In genomic region chr17:50470432-50471078, GRCm38 (mm10) we compare ENCODE assay signal across 8 mouse cellular contexts. TPM values are rescaled to one million over a fixed set of nuclear protein-coding genes. Genes with fewer than 3 reads are reported as not detected.
DNase-seq lines count a peak whose midpoint lies in the region; ATAC-seq and TF ChIP-seq lines count a peak whose summit lies in the region.

No protein-coding gene starts in this region.

- no peaks in the 10 kb centered on the region for H3K4me1 ChIP-seq in embryonic fibroblast, embryonic 13.5 days (ENCODE audit: control insufficient read depth, insufficient read depth, low read length)
- peaks cover 17% of the 10 kb centered on the region for H3K4me1 ChIP-seq in heart, embryonic 12.5 days (replicated peaks)
- peaks cover 8% of the 10 kb centered on the region; the same call in 1 of the 2 replicates for H3K4me1 ChIP-seq in kidney, embryonic 14.5 days (ENCODE audit: control insufficient read depth, insufficient read depth, low read length)
- H3K4me1 ChIP-seq in midbrain, embryonic 15.5 days = peaks cover 12% of the 10 kb centered on the region

- no peaks in the 10 kb centered on the region for H3K27me3 ChIP-seq in heart, embryonic 12.5 days (replicated peaks)
- no peaks in the 10 kb centered on the region for H3K27me3 ChIP-seq in kidney, embryonic 14.5 days (ENCODE audit: control insufficient read depth, insufficient read depth, low read length)
- no peaks in the 10 kb centered on the region for H3K27me3 ChIP-seq in midbrain, embryonic 15.5 days (replicated peaks)

- 25% methylated on average over 16 of the region's 16 CpGs for WGBS in heart, embryonic 12.5 days
- 19% methylated on average over 16 of the region's 16 CpGs for WGBS in kidney, embryonic 14.5 days
- 19% methylated on average over 16 of the region's 16 CpGs for WGBS in midbrain, embryonic 15.5 days

- no peaks in the 10 kb centered on the region for H3K36me3 ChIP-seq in heart, embryonic 12.5 days
- no peaks in the 10 kb centered on the region for H3K36me3 ChIP-seq in kidney, embryonic 14.5 days (ENCODE audit: control insufficient read depth, insufficient read depth, low read length)
- H3K36me3 ChIP-seq in midbrain, embryonic 15.5 days (replicated peaks) = no peaks in the 10 kb centered on the region

- no peaks in the 10 kb centered on the region for H3K9me3 ChIP-seq in heart, embryonic 12.5 days (replicated peaks)
- H3K9me3 ChIP-seq in kidney, embryonic 14.5 days (ENCODE audit: control insufficient read depth, low read length) = no peaks in the 10 kb centered on the region
- no peaks in the 10 kb centered on the region for H3K9me3 ChIP-seq in midbrain, embryonic 15.5 days

- peak overlapping the region; percentile 30; the same call in 1 of the 2 replicates for H3K4me3 ChIP-seq in embryonic fibroblast, embryonic 13.5 days (ENCODE audit: insufficient read depth, low read length)
- 0 out of 2 replicates have a peak overlapping the region, but pooled peaks have one; percentile 12 for H3K4me3 ChIP-seq in heart, embryonic 12.5 days
- 0 out of 2 replicates have a peak overlapping the region, but pooled peaks have one; percentile 6 for H3K4me3 ChIP-seq in kidney, embryonic 14.5 days (ENCODE audit: low read length)
- peak overlapping the region; percentile 22 for H3K4me3 ChIP-seq in midbrain, embryonic 15.5 days

- peak; percentile 55 for TF ChIP-seq POLR2A in embryonic fibroblast, embryonic 13.5 days (IDR thresholded peaks at IDR 0.05; ENCODE audit: low read depth, low read length)

- DNase-seq in right cerebral cortex, adult 18-20 months = peak; percentile 45
- no peak for DNase-seq in right cerebral cortex, postnatal 14 days
- DNase-seq in liver = peak; percentile 22
- peak; percentile 40 to 74 for DNase-seq in spleen, postnatal 4 days (ENCODE audit: low spot score in 2 of 2)

- peak overlapping the region; percentile 77 for H3K27ac ChIP-seq in embryonic fibroblast, embryonic 13.5 days (ENCODE audit: insufficient read depth, low read length)
- peak overlapping the region; percentile 77 for H3K27ac ChIP-seq in heart, embryonic 12.5 days (ENCODE audit: poor library complexity, severe bottlenecking)
- peak overlapping the region; percentile 69 for H3K27ac ChIP-seq in kidney, embryonic 14.5 days (ENCODE audit: low read depth, low read length)
- H3K27ac ChIP-seq in midbrain, embryonic 15.5 days = peak overlapping the region; percentile 72

- TF ChIP-seq CTCF in embryonic fibroblast, embryonic 13.5 days (IDR thresholded peaks at IDR 0.05; ENCODE audit: borderline replicate concordance, insufficient read depth, low read length) = no peak

- peak overlapping the region; percentile 58 for H3K4me2 ChIP-seq in heart, embryonic 12.5 days
- H3K4me2 ChIP-seq in kidney, embryonic 14.5 days (replicated peaks; ENCODE audit: low read depth, low read length) = peak overlapping the region; percentile 36
- H3K4me2 ChIP-seq in midbrain, embryonic 15.5 days = peak overlapping the region; percentile 55

- no peak overlapping the region for H3K9ac ChIP-seq in heart, embryonic 12.5 days
- H3K9ac ChIP-seq in kidney, embryonic 14.5 days (ENCODE audit: low read depth, low read length) = no peak overlapping the region
- no peak overlapping the region; the same call in 1 of the 2 replicates for H3K9ac ChIP-seq in midbrain, embryonic 15.5 days

- ATAC-seq in heart, embryonic 12.5 days (ENCODE audit: insufficient number of reproducible peaks, low FRiP score) = peak; percentile 48
- ATAC-seq in kidney, embryonic 14.5 days (ENCODE audit: low FRiP score, low TSS enrichment) = peak; percentile 52
- ATAC-seq in midbrain, embryonic 15.5 days (replicated peaks) = peak; percentile 48

RNA-seq across cellular contexts. Expression of gene Plcl2, which starts 38.6 kb away (rescaled TPM):
- polyA plus RNA-seq in embryonic fibroblast, embryonic 13.5 days (2011; ENCODE audit: insufficient read length, low read depth, missing spikeins) = 2.1 and 3.5 TPM in 2 replicates
- polyA plus RNA-seq in heart, embryonic 12.5 days (2016; fragmentation: Nextera tagmentation; extraction: Ambion mirVana) = 4.6 and 5.4 TPM in 2 replicates
- polyA plus RNA-seq in kidney, embryonic 14.5 days (2014; fragmentation: Nextera tagmentation; extraction: Ambion mirVana) = 3.1 and 5.6 TPM in 2 replicates
- polyA plus RNA-seq in midbrain, embryonic 15.5 days (2015; fragmentation: Nextera tagmentation; extraction: Ambion mirVana) = 9.6 and 11.4 TPM in 2 replicates
